Mouse (Mus musculus) heart, postnatal 36 days (tissue): Measurements from ENCODE around the gene Col23a1. TPM values are rescaled to one million over a fixed set of nuclear protein-coding genes. Genes with fewer than 3 reads are reported as not detected.

Experiments used
- DNase-seq, 2 experiments: peaks; one replicate each; pipeline ENCODE4 v3.0.0; 2021 to 2022
- intact Hi-C: fragments of 180-260 bp; cut with DNase I; formaldehyde crosslinking; loops from one replicate; pipeline ENCODE4 v1.15.1; 2025
- total RNA-seq, 2 experiments: library from RNA; stranded (reverse); gene quantifications; 2 replicates each; pipeline ENCODE4 v1.2.3; 2021

Col23a1 gene
- total RNA-seq, 2 experiments from 2014 or later: 1.3 to 1.4 TPM

GRCm38 (mm10) chr11:51426155-51426554 lies 136.4 kb downstream of the Col23a1 start:
- intact Hi-C loops: no loop called here
- DNase-seq: no peak

GRCm38 (mm10) chr11:51429428-51430179 lies 139.9 kb downstream of the Col23a1 start:
- intact Hi-C loops: no loop called here
- no peak for DNase-seq

- intact Hi-C loops: no loop called here
- DNase-seq: no peak
Observed at GRCm38 (mm10) chr11:51430180-51430578, 140.5 kb downstream of the Col23a1 start.

- intact Hi-C loops: no loop called here
- no peak for DNase-seq
Observed at GRCm38 (mm10) chr11:51431287-51431686, 141.6 kb downstream of the Col23a1 start.

- intact Hi-C loops: no loop called here
- no peak for DNase-seq
Observed at GRCm38 (mm10) chr11:51431968-51432367, 142.2 kb downstream of the Col23a1 start.

GRCm38 (mm10) chr11:51442006-51442405 lies 152.3 kb downstream of the Col23a1 start:
- intact Hi-C loops: no loop called here
- no peak for DNase-seq

- intact Hi-C loops: no loop called here
- no peak for DNase-seq
Observed at GRCm38 (mm10) chr11:51442599-51442998, 152.9 kb downstream of the Col23a1 start.

GRCm38 (mm10) chr11:51443818-51444217 lies 154.1 kb downstream of the Col23a1 start:
- DNase-seq: no peak
- intact Hi-C loops: no loop called here

- DNase-seq: no peak
- intact Hi-C loops: loop anchor here (5.0 kb wide), 1 partner anchor 88 kb away; no protein-coding TSS in a partner anchor
Observed at GRCm38 (mm10) chr11:51444649-51445048, 154.9 kb downstream of the Col23a1 start.

- intact Hi-C loops: loop anchor here (1.0 to 5.0 kb wide), 3 partner anchors 85 to 157 kb away; no protein-coding TSS in a partner anchor
- peak; percentile 53 to 65 for DNase-seq
Observed at GRCm38 (mm10) chr11:51446711-51447425, 157.1 kb downstream of the Col23a1 start.

GRCm38 (mm10) chr11:51448256-51448655 lies 158.5 kb downstream of the Col23a1 start:
- intact Hi-C loops: loop anchor here (5.0 kb wide), 1 partner anchor 84 kb away; no protein-coding TSS in a partner anchor

GRCm38 (mm10) chr11:51448680-51449079 lies 159.0 kb downstream of the Col23a1 start:
- intact Hi-C loops: loop anchor here (5.0 kb wide), 1 partner anchor 84 kb away; no protein-coding TSS in a partner anchor
- no peak for DNase-seq

More at GRCm38 (mm10) chr11:51448256-51448655, 158.5 kb downstream of the Col23a1 start:
- no peak for DNase-seq

- DNase-seq: no peak
- intact Hi-C loops: loop anchor here (5.0 kb wide), 1 partner anchor 82 kb away; no protein-coding TSS in a partner anchor
Observed at GRCm38 (mm10) chr11:51449881-51450280, 160.2 kb downstream of the Col23a1 start.

GRCm38 (mm10) chr11:51451281-51451680 lies 161.6 kb downstream of the Col23a1 start:
- intact Hi-C loops: no loop called here
- DNase-seq: no peak

- no peak for DNase-seq
- intact Hi-C loops: no loop called here
Observed at GRCm38 (mm10) chr11:51451925-51452324, 162.2 kb downstream of the Col23a1 start.

GRCm38 (mm10) chr11:51453742-51454141 lies 164.0 kb downstream of the Col23a1 start:
- DNase-seq: no peak
- intact Hi-C loops: no loop called here

GRCm38 (mm10) chr11:51455501-51455900 lies 165.8 kb downstream of the Col23a1 start:
- intact Hi-C loops: no loop called here
- DNase-seq: no peak

GRCm38 (mm10) chr11:51457624-51458023 lies 167.9 kb downstream of the Col23a1 start:
- DNase-seq: no peak
- intact Hi-C loops: no loop called here

- DNase-seq: no peak
- intact Hi-C loops: no loop called here
Observed at GRCm38 (mm10) chr11:51458649-51459048, 168.9 kb downstream of the Col23a1 start.

- intact Hi-C loops: no loop called here
- no peak for DNase-seq
Observed at GRCm38 (mm10) chr11:51459569-51460043, 169.9 kb downstream of the Col23a1 start.

- intact Hi-C loops: no loop called here
- DNase-seq: no peak
Observed at GRCm38 (mm10) chr11:51468737-51469136, 179.0 kb downstream of the Col23a1 start.
